Mouse (Mus musculus): ENCODE results near the gene Dnajc9.

The Dnajc9 gene

DNA sequence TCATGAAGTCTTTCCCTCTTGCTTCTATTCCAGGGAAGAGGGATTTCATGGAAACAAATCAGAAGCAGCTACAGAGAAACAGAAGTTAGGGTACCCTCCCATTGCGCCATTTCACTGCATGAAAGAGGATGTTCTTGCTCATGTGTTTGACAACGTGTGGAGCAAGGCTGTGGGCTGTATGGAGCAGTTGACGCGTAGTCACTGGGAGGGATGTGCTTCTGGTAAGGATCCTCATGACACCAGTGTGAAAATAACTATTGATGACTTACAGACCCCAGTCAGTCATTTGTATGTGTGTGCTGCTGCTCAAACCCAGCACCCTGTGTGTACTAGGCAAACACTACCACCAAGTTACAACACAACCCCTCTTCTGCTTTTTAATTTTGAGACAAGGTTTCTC lies 25.5 kb downstream of the Dnajc9 start:
- DNase-seq (ENCODE audit: low spot score in 2 of 2), result no peak

DNA sequence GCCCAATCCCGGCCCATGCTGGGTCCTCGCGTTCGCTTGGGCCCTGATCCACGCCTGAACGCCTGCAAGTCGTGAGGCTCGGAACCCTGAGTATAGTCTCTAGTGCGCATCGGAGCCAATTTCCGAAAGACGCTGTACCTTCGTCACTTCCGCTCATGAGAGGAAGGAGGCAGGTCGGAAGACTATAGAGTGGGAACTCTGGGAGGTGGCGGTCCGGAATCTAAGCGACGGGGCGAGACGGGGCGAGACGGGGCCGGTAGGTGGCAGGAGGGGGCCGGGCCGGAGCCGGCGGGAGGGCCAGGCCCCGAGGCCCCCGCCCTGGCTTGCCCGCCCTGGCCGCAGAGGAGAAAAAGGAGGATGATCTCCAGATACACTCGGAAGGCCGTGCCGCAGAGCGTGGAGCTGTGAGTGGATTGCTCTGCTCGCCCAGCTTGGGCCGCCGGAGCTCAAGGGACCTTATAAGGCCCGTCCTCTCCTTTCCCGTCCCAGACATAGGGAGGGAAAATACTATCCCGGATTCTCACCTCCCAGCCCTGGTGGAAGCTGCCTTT lies 40.6 kb downstream of the Dnajc9 start, which contains the start of the genes Ecd and Fam149b:
TSS of gene Ecd (minus strand) at position 131 of the 551 bp plus-strand sequence.
TSS of gene Fam149b (plus strand) at position 172 of the 551 bp plus-strand sequence.
- DNase-seq (ENCODE audit: low spot score in 2 of 2), result peak; percentile 91 to 92

DNA sequence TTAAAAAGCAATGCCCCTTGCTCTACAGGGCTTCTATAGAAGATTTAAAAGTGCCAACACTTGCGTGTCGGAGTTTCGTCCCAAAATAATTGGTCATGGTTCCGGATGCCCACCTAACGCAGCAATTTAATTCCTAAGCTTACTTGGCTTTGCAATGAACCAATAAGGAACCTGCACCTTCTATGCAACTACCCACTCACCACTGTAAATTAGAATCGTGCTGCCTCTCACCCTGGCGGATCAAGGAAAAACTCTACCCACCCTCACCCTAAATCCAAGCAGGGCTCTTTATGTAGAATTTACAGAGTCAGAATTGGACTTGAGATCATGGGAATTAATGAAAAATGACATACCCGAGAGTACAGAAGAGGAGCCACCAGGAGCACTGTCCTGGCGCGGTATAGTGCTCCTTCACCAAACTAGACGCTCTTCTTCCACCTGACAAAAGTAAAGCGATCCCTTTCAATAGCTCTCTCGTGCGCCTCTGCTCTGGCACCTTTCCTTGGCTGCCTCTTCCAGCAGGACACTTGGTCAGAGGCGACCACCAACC lies 41.2 kb downstream of the Dnajc9 start:
- no peak for DNase-seq (ENCODE audit: low spot score in 2 of 2)

DNA sequence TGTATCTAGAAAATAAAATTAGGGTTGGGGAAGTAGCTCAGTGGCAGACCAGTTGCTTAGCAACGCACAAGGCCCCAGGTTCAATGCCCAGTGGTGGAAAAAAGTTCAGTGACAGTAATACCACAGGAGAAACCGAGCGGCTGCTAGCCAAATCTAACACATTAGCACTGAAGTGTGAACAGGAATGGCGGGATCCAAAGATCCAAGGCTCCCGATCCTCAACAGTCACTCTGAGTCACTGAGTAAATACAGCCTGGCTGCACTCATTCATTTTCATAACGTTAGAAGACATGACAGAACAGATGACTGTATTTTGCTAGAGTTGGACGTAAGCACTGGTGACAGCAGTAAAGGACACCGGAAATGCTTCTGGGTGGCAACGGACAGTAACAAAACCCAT lies 42.8 kb downstream of the Dnajc9 start:
- no peak for DNase-seq (ENCODE audit: low spot score in 2 of 2)

DNA sequence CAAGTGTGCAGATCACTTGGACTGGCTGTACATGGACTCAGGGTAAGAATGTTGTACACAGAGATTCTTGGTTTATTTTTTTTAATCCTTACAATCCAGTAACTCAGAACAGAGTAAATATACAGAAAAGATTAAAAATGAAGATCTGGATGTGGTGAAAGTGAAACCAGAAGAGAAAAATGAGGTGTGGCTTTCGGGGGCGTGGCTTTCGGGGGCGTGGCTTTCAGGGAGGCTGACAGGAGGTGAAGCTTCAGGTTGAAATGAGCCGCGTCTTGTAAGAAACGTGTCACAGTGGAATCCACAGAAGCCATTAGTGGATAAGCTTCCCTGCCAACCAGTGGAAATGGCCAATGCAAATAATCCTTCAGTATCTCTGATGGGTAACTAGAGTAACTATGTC lies 47.8 kb downstream of the Dnajc9 start:
- DNase-seq (ENCODE audit: low spot score in 2 of 2), result peak; percentile 19 to 76

DNA sequence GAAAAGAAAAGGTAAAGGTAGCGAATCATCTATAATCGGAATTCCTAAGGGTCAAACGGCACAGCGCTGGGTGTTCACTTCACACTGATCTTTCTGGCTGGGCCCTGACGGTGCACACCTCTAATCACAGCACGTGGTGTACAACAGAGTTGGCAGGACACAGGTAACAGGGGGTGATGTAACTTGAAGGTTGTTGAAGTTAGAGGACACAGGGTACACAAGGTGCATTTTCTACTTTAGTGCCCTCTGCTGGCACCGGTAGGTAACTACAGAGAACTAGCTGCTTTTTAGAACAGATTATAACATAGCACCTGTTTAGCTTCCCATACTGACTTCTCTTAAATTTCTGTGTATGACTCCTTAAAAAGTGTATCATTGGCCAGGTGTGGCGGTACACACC lies 48.6 kb downstream of the Dnajc9 start:
- DNase-seq (ENCODE audit: low spot score in 2 of 2), result peak; percentile 34 to 66

DNA sequence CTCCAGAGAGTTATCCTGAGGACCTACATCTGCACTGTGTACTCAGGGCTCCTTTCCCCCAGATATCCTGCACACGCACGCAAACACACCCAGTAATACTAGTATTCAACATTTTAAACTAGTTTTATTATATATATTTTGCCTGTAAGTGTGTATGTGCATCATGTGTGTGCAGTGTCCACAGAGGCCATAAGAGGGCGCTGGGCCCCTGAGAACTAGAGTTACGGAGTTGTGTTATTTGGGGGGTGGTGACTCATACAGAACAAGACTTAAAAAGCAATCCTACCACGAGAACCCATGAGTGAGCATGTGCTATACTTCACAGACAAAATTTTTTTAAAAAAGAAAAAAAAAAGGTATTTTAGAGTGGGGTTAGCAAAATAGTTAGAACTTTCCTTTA lies 49.3 kb downstream of the Dnajc9 start:
- DNase-seq (ENCODE audit: low spot score in 2 of 2), result no peak

All from spleen, postnatal 10 days (tissue).